Mouse (Mus musculus) myocyte (in vitro differentiated cells): ENCODE results near the gene Arhgap17. TPM values are rescaled to one million over a fixed set of nuclear protein-coding genes. Genes with fewer than 3 reads are reported as not detected.

Experiments used
- H3K27me3 ChIP-seq: one replicate; pipeline ENCODE4 v1.6.1; 2011; ENCODE audit not compliant: control insufficient read depth, insufficient read depth, insufficient read length
- H3K36me3 ChIP-seq: one replicate; pipeline ENCODE4 v1.6.1; 2011; ENCODE audit not compliant: control insufficient read depth, insufficient read depth
- H3K4me2 ChIP-seq: one replicate; pipeline ENCODE4 v1.6.1; 2011; ENCODE audit warnings: low read depth, control low read depth
- H3K4me3 ChIP-seq: one replicate; pipeline ENCODE4 v1.5.1; 2011; ENCODE audit warnings: mild to moderate bottlenecking, control low read depth, moderate library complexity
- H3K79me2 ChIP-seq: one replicate; pipeline ENCODE4 v1.6.1; 2011; ENCODE audit not compliant: control insufficient read depth, insufficient read depth
- H3ac ChIP-seq: one replicate; pipeline ENCODE4 v1.6.1; 2011; ENCODE audit not compliant: control insufficient read depth, insufficient read length
- CEBPB ChIP-seq: IDR thresholded peaks from 2 replicates; pipeline ENCODE4 v1.6.1; 2011; ENCODE audit warnings: mild to moderate bottlenecking, moderate library complexity; ENCODE audit not compliant: poor library complexity, insufficient read depth, severe bottlenecking
- E2F4 ChIP-seq: IDR thresholded peaks from one replicate; pipeline ENCODE4 v1.6.1; 2011; ENCODE audit warnings: mild to moderate bottlenecking, control low read depth, moderate library complexity; ENCODE audit not compliant: insufficient read depth
- MAX ChIP-seq: IDR thresholded peaks from one replicate; pipeline ENCODE4 v1.6.1; 2011; ENCODE audit warnings: low read depth, mild to moderate bottlenecking, control low read depth
- MYOD1 ChIP-seq, 3 experiments: IDR thresholded peaks; one replicate each; pipeline ENCODE4 v1.6.1; 2011; ENCODE audit warnings: control low read depth in 2 of 3, low read depth in 2 of 3, mild to moderate bottlenecking in 2 of 3, moderate library complexity in 1 of 3; ENCODE audit not compliant: insufficient read length in 2 of 3, control insufficient read depth in 1 of 3
- MYOG ChIP-seq, 3 experiments: IDR thresholded peaks; one replicate each; pipeline ENCODE4 v1.6.1; 2011; ENCODE audit warnings: control low read depth in 2 of 3, low read depth in 2 of 3, mild to moderate bottlenecking in 2 of 3; ENCODE audit not compliant: insufficient read length in 2 of 3, control insufficient read depth in 1 of 3, insufficient read depth in 1 of 3
- POLR2A ChIP-seq: IDR thresholded peaks from one replicate; pipeline ENCODE4 v1.6.1; 2011; ENCODE audit warnings: low read depth, mild to moderate bottlenecking, control low read depth, moderate library complexity; ENCODE audit not compliant: insufficient read length
- POLR2AphosphoS2 ChIP-seq: IDR thresholded peaks from one replicate; pipeline ENCODE4 v1.6.1; 2011; ENCODE audit warnings: low read depth, control low read depth; ENCODE audit not compliant: insufficient read length
- REST ChIP-seq: IDR thresholded peaks from one replicate; pipeline ENCODE4 v1.6.1; 2011; ENCODE audit warnings: mild to moderate bottlenecking, control low read depth, moderate library complexity; ENCODE audit not compliant: insufficient read depth, insufficient read length
- SRF ChIP-seq: IDR thresholded peaks from one replicate; pipeline ENCODE4 v1.6.1; 2011; ENCODE audit warnings: low read depth; ENCODE audit not compliant: control insufficient read depth, insufficient read length
- TCF12 ChIP-seq: IDR thresholded peaks from one replicate; pipeline ENCODE4 v1.6.1; 2011; ENCODE audit warnings: mild to moderate bottlenecking, control low read depth; ENCODE audit not compliant: poor library complexity, insufficient read depth, severe bottlenecking
- TCF3 ChIP-seq: IDR thresholded peaks from one replicate; pipeline ENCODE4 v1.6.1; 2011; ENCODE audit warnings: low read depth, control low read depth; ENCODE audit not compliant: insufficient read length
- USF1 ChIP-seq: IDR thresholded peaks from one replicate; pipeline ENCODE4 v1.6.1; 2011; ENCODE audit warnings: low read depth, mild to moderate bottlenecking, control low read depth, moderate library complexity
- polyA plus RNA-seq: library from polyadenylated mRNA; unstranded; fragments of >200 nt; fragmentation: generic; extraction: Trizol; gene quantifications from one replicate; pipeline ENCODE4 v1.2.1, GENCODE M21; 2012; ENCODE audit warnings: missing spikeins

Gene Arhgap17
- polyA plus RNA-seq, 1 experiment = 18.0 TPM

GRCm38 (mm10) chr7:123244833-123245232 is 124.9 kb downstream of the Arhgap17 start:
- Histone ChIP-seq H3K27me3 (peaks cover 22% of the 10 kb centered on the region), H3ac (no peak overlapping the region), H3K36me3 (no peaks in the 10 kb centered on the region), H3K4me2 (no peak overlapping the region), H3K79me2 (no peaks in the 10 kb centered on the region), H3K4me3 (no peak overlapping the region)
- TF ChIP-seq REST = no peak
- no peak for TF ChIP-seq E2F4
- TF ChIP-seq TCF12 = no peak

- H3K4me2 ChIP-seq = no peak overlapping the region
- H3K79me2 ChIP-seq = no peaks in the 10 kb centered on the region
- peaks cover 33% of the 10 kb centered on the region for H3K27me3 ChIP-seq
- TF ChIP-seq CEBPB (no peak), MYOG (IDR thresholded peaks at IDR 0.05; ENCODE audit: control insufficient read depth in 1 of 3, insufficient read depth in 1 of 3, insufficient read length in 2 of 3, low read depth in 2 of 3) (no peak), SRF (no peak), MYOD1 (IDR thresholded peaks at IDR 0.05; ENCODE audit: control insufficient read depth in 1 of 3, insufficient read length in 2 of 3, low read depth in 2 of 3) (no peak)
- no peak overlapping the region for H3K4me3 ChIP-seq
- H3ac ChIP-seq = no peak overlapping the region
- no peaks in the 10 kb centered on the region for H3K36me3 ChIP-seq
Measured at GRCm38 (mm10) chr7:123242241-123242640, 127.5 kb downstream of the Arhgap17 start.

GRCm38 (mm10) chr7:123240064-123240463 is 129.7 kb downstream of the Arhgap17 start:
- Histone ChIP-seq H3K27me3 (peaks cover 33% of the 10 kb centered on the region), H3K79me2 (no peaks in the 10 kb centered on the region), H3K4me3 (no peak overlapping the region), H3K4me2 (no peak overlapping the region), H3ac (no peak overlapping the region), H3K36me3 (no peaks in the 10 kb centered on the region)
- TF ChIP-seq MYOG (IDR thresholded peaks at IDR 0.05; ENCODE audit: control insufficient read depth in 1 of 3, insufficient read depth in 1 of 3, insufficient read length in 2 of 3, low read depth in 2 of 3) = no peak
- no peak for TF ChIP-seq SRF
- no peak for TF ChIP-seq USF1
- TF ChIP-seq MAX = no peak
- no peak for TF ChIP-seq TCF3

- TF ChIP-seq SRF = no peak
- TF ChIP-seq POLR2AphosphoS2 = no peak
- no peak for TF ChIP-seq POLR2A
- TF ChIP-seq TCF3 = no peak
- no peak for TF ChIP-seq MYOD1 (IDR thresholded peaks at IDR 0.05; ENCODE audit: control insufficient read depth in 1 of 3, insufficient read length in 2 of 3, low read depth in 2 of 3)
- TF ChIP-seq REST = no peak
- TF ChIP-seq MAX = no peak
- no peak for TF ChIP-seq TCF12
- no peak for TF ChIP-seq CEBPB
- no peak for TF ChIP-seq MYOG (IDR thresholded peaks at IDR 0.05; ENCODE audit: control insufficient read depth in 1 of 3, insufficient read depth in 1 of 3, insufficient read length in 2 of 3, low read depth in 2 of 3)
- no peak for TF ChIP-seq USF1
- TF ChIP-seq E2F4 = no peak
- Histone ChIP-seq H3K79me2 (no peaks in the 10 kb centered on the region), H3K4me3 (no peak overlapping the region), H3K4me2 (no peak overlapping the region), H3K27me3 (peaks cover 33% of the 10 kb centered on the region), H3K36me3 (no peaks in the 10 kb centered on the region), H3ac (no peak overlapping the region)
Measured at GRCm38 (mm10) chr7:123238621-123239020, 131.1 kb downstream of the Arhgap17 start.

- no peak overlapping the region for H3ac ChIP-seq
- H3K4me2 ChIP-seq = no peak overlapping the region
- no peak overlapping the region for H3K4me3 ChIP-seq
- no peaks in the 10 kb centered on the region for H3K36me3 ChIP-seq
- H3K27me3 ChIP-seq = peaks cover 14% of the 10 kb centered on the region
- TF ChIP-seq USF1 (no peak), MYOG (IDR thresholded peaks at IDR 0.05; ENCODE audit: control insufficient read depth in 1 of 3, insufficient read depth in 1 of 3, insufficient read length in 2 of 3, low read depth in 2 of 3) (no peak), REST (peak; percentile 87)
- H3K79me2 ChIP-seq = no peaks in the 10 kb centered on the region
Measured at GRCm38 (mm10) chr7:123235449-123235848, 134.3 kb downstream of the Arhgap17 start.

Other genes with a start within 250 kb of the Arhgap17 start
- gene Tnrc6a, start 246.0 kb downstream of the Arhgap17 start, polyA plus RNA-seq = 8.6 TPM
- gene Slc5a11, start 155.1 kb downstream of the Arhgap17 start, polyA plus RNA-seq = not detected
- 28.4 TPM for gene Lcmt1, start 131 bp downstream of the Arhgap17 start, polyA plus RNA-seq
- not detected for gene Aqp8, start 92.4 kb upstream of the Arhgap17 start, polyA plus RNA-seq
- gene Zkscan2, start 130.5 kb upstream of the Arhgap17 start, polyA plus RNA-seq = not detected